Mouse (Mus musculus) forebrain, embryonic 16.5 days (tissue): Measurements from ENCODE around the gene Olfr543. TPM values are rescaled to one million over a fixed set of nuclear protein-coding genes. Genes with fewer than 3 reads are reported as not detected.
A peak's percentile ranks its signal among the peaks of the same experiment; 100 is the strongest.

Experiments used
- ATAC-seq: fragments of 200-750 bp; cut with Nextera tagmentation; 2 replicates; pipeline ENCODE4 v1.8.0; 2017; ENCODE audit warnings: mild to moderate bottlenecking, moderate library complexity
- H3K27ac ChIP-seq: fragments of 300-500 bp; sonication (generic); 2 replicates; pipeline ENCODE4 v1.5.1; 2014; ENCODE audit warnings: low read length, control low read depth
- H3K27me3 ChIP-seq: fragments of 300-500 bp; sonication (generic); replicated peaks from 2 replicates; pipeline ENCODE4 v1.6.1; 2014; ENCODE audit warnings: low read length; ENCODE audit not compliant: control insufficient read depth, insufficient read depth
- H3K36me3 ChIP-seq: fragments of 300-500 bp; sonication (generic); 2 replicates; pipeline ENCODE4 v1.6.1; 2014; ENCODE audit not compliant: control insufficient read depth, insufficient read depth
- H3K4me1 ChIP-seq: fragments of 300-500 bp; sonication (generic); replicated peaks from 2 replicates; pipeline ENCODE4 v1.6.1; 2014; ENCODE audit warnings: low read length; ENCODE audit not compliant: control insufficient read depth, insufficient read depth
- H3K4me2 ChIP-seq: fragments of 300-500 bp; sonication (generic); 2 replicates; pipeline ENCODE4 v1.6.1; 2014; ENCODE audit warnings: mild to moderate bottlenecking, low read length, control low read depth
- H3K4me3 ChIP-seq: fragments of 300-500 bp; sonication (generic); replicated peaks from 2 replicates; pipeline ENCODE4 v1.5.1; 2014; ENCODE audit warnings: mild to moderate bottlenecking, low read length, control low read depth
- H3K9ac ChIP-seq: fragments of 300-500 bp; sonication (generic); replicated peaks from 2 replicates; pipeline ENCODE4 v1.6.1; 2014; ENCODE audit warnings: low read depth, low read length, control low read depth
- H3K9me3 ChIP-seq: fragments of 300-500 bp; sonication (generic); 2 replicates; pipeline ENCODE4 v1.6.1; 2016; ENCODE audit warnings: low read length; ENCODE audit not compliant: control insufficient read depth
- WGBS: fragments of 180-500 bp; shearing (Covaris S2); extraction: QIAGEN DNeasy Blood & Tissue Kit; methylation state at CpG from one replicate; pipeline ENCODE4 v1.1.7; 2014; 5-methylcytosine and 5-hydroxymethylcytosine counted together
- polyA plus RNA-seq: library from polyadenylated mRNA; unstranded; fragments of >200 nt; fragmentation: Nextera tagmentation; extraction: Ambion mirVana; gene quantifications from 2 replicates; pipeline ENCODE4 v1.2.1, GENCODE M21; 2015

Olfr543 gene
- polyA plus RNA-seq, 1 experiment from 2014 or later = 0.66 TPM

- ATAC-seq = no peak
- Histone ChIP-seq H3K36me3 (peaks cover 10% of the 10 kb centered on the region; the same call in 1 of the 2 replicates), H3K4me1 (peaks cover 22% of the 10 kb centered on the region), H3K4me2 (no peak overlapping the region), H3K27me3 (no peaks in the 10 kb centered on the region), H3K9me3 (no peaks in the 10 kb centered on the region), H3K9ac (no peak overlapping the region), H3K4me3 (no peak overlapping the region), H3K27ac (no peak overlapping the region)
- WGBS = 84% methylated on average over 2 of the region's 2 CpGs
These were observed 37.2 kb downstream of the Olfr543 start for GRCm38 (mm10) chr7:102444301-102444700.

GRCm38 (mm10) chr7:102442432-102442831 lies 39.0 kb downstream of the Olfr543 start:
- H3K9me3 ChIP-seq = no peaks in the 10 kb centered on the region
- no peak for ATAC-seq
- H3K9ac ChIP-seq = peak overlapping the region; percentile 82
- H3K27me3 ChIP-seq = no peaks in the 10 kb centered on the region
- H3K27ac ChIP-seq = peak overlapping the region; percentile 23; the same call in 1 of the 2 replicates
- H3K4me3 ChIP-seq = peak overlapping the region; percentile 89
- H3K36me3 ChIP-seq = 0 out of 2 replicates have a peak, but pooled peaks cover 2% of the 10 kb centered on the region
- peak overlapping the region; percentile 85 for H3K4me2 ChIP-seq
- 1% methylated on average over 4 of the region's 4 CpGs for WGBS
- peaks cover 22% of the 10 kb centered on the region for H3K4me1 ChIP-seq

GRCm38 (mm10) chr7:102441657-102442391 lies 39.7 kb downstream of the Olfr543 start, which contains the start of gene Rrm1:
TSS of gene Rrm1 (plus strand) at chr7:102441695.
- H3K27ac ChIP-seq = peak within 1 kb of the TSS; percentile 39
- peak within 1 kb of the TSS; percentile 85 for H3K4me2 ChIP-seq
- peak; percentile 100 for ATAC-seq
- under 1% methylated on average over 55 of the region's 56 CpGs for WGBS
- no peaks in the 10 kb centered on the region for H3K9me3 ChIP-seq
- 0 out of 2 replicates have a peak, but pooled peaks cover 2% of the 10 kb centered on the region for H3K36me3 ChIP-seq
- no peaks in the 10 kb centered on the region for H3K27me3 ChIP-seq
- H3K9ac ChIP-seq = peak within 1 kb of the TSS; percentile 82
- H3K4me3 ChIP-seq = peak within 1 kb of the TSS; percentile 89
- peaks cover 22% of the 10 kb centered on the region for H3K4me1 ChIP-seq

- Histone ChIP-seq H3K4me3 (peak overlapping the region; percentile 89), H3K4me1 (peaks cover 22% of the 10 kb centered on the region), H3K36me3 (no peaks in the 10 kb centered on the region), H3K27me3 (no peaks in the 10 kb centered on the region), H3K4me2 (peak overlapping the region; percentile 46), H3K27ac (peak overlapping the region; percentile 39; the same call in 1 of the 2 replicates), H3K9ac (no peak overlapping the region), H3K9me3 (no peaks in the 10 kb centered on the region)
- 56% methylated on average over 15 of the region's 15 CpGs for WGBS
- ATAC-seq = peak; percentile 18
These were observed 40.4 kb downstream of the Olfr543 start for GRCm38 (mm10) chr7:102440822-102441656.

GRCm38 (mm10) chr7:102434344-102434743 lies 47.1 kb downstream of the Olfr543 start:
- no peaks in the 10 kb centered on the region for H3K4me1 ChIP-seq
- ATAC-seq = no peak
- no peak overlapping the region for H3K4me2 ChIP-seq
- 78% methylated on average over 2 of the region's 2 CpGs for WGBS
- H3K27me3 ChIP-seq = no peaks in the 10 kb centered on the region
- H3K4me3 ChIP-seq = no peak overlapping the region
- no peak overlapping the region for H3K9ac ChIP-seq
- no peak overlapping the region for H3K27ac ChIP-seq
- no peaks in the 10 kb centered on the region for H3K9me3 ChIP-seq
- H3K36me3 ChIP-seq = no peaks in the 10 kb centered on the region

Other genes with a start within 250 kb of the Olfr543 start
- 15.4 and 19.5 TPM in 2 replicates for gene Rhog, start 225.6 kb downstream of the Olfr543 start, polyA plus RNA-seq
- gene Stim1, start 213.9 kb downstream of the Olfr543 start, polyA plus RNA-seq = 10.3 and 12.1 TPM in 2 replicates
- 79.3 and 96.2 TPM in 2 replicates for gene Rrm1, start 40.0 kb downstream of the Olfr543 start, polyA plus RNA-seq
- 0.10 TPM in 2 replicates for gene Olfr544, start 6.6 kb upstream of the Olfr543 start, polyA plus RNA-seq
- 0.17 TPM in 1 of 2 replicates, not detected in the other for gene Olfr545, start 17.9 kb upstream of the Olfr543 start, polyA plus RNA-seq
- gene Olfr547, start 53.1 kb upstream of the Olfr543 start, polyA plus RNA-seq = not detected in 2 replicates
- not detected in 2 replicates for gene Olfr548-ps1, start 59.2 kb upstream of the Olfr543 start, polyA plus RNA-seq
- gene Olfr549, start 68.2 kb upstream of the Olfr543 start, polyA plus RNA-seq = not detected in 2 replicates
- 0.41 TPM in 1 of 2 replicates, not detected in the other for gene Trim21, start 83.8 kb upstream of the Olfr543 start, polyA plus RNA-seq
- gene Olfr550, start 89.8 kb upstream of the Olfr543 start, polyA plus RNA-seq = not detected in 2 replicates
- gene Olfr551, start 110.2 kb upstream of the Olfr543 start, polyA plus RNA-seq = not detected in 2 replicates
- gene Olfr552, start 116.1 kb upstream of the Olfr543 start, polyA plus RNA-seq = not detected in 2 replicates
- not detected in 2 replicates for gene Olfr553, start 136.5 kb upstream of the Olfr543 start, polyA plus RNA-seq
- not detected in 2 replicates for gene Olfr554, start 156.8 kb upstream of the Olfr543 start, polyA plus RNA-seq
- gene Olfr555, start 177.1 kb upstream of the Olfr543 start, polyA plus RNA-seq = not detected in 2 replicates
- gene Olfr556, start 183.2 kb upstream of the Olfr543 start, polyA plus RNA-seq = not detected in 2 replicates
- 5.6 and 5.8 TPM in 2 replicates for gene Trim68, start 205.6 kb upstream of the Olfr543 start, polyA plus RNA-seq
- gene Olfr557, start 214.2 kb upstream of the Olfr543 start, polyA plus RNA-seq = not detected in 2 replicates
- gene Olfr558, start 220.5 kb upstream of the Olfr543 start, polyA plus RNA-seq = not detected in 2 replicates
- gene Olfr33, start 237.4 kb upstream of the Olfr543 start, polyA plus RNA-seq = not detected in 2 replicates
- gene Olfr559, start 245.8 kb upstream of the Olfr543 start, polyA plus RNA-seq = not detected in 2 replicates